Mouse (Mus musculus) E14TG2a.4 (cell line): ENCODE data around the gene Tsr3.

Source experiments
- CTCF ChIP-seq: conservative IDR thresholded peaks from 2 replicates; pipeline ENCODE4 v1.5.1; 2014; ENCODE audit warnings: low read length
- NANOG ChIP-seq: IDR thresholded peaks from 2 replicates; pipeline ENCODE4 v1.6.1; 2014; ENCODE audit warnings: borderline replicate concordance, low read length, mixed read lengths
- POU5F1 ChIP-seq: IDR thresholded peaks from 2 replicates; pipeline ENCODE4 v1.6.1; 2014; ENCODE audit warnings: low read length, borderline replicate concordance

DNA sequence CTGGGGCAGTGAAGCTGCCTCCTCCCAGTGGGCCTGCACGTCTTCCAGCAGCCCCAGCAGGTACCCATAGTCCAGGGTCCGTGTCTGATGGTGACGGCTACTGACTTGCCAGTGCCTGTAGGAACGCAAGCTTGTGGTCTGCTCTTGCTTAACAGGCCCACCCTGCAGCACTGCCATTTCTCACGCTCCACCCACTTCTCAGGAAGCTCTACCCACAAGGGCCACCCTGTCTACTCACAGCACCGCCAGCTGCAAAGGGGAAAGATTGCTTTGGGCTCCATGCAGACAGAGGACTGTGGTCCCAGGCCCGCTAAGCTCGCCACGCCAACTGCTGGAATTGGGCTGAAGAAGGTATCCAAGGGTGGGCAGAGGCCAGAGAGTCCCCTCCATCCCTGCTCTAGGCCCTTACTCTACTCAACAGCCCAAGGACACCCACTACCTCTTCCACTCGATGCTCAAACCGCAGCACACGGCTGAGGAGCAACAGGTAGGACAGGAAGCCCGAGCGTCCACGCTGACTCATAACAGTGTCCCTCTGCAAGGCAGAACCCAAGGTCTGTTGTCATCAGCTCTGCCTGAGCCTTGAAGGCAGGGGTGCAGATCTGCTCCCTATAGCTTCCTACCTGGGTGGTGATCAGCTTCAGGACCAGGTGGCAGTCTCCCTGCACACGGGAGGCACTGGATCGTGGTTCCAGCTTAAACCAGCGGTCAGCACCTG, 8.2 kb downstream of the Tsr3 start:
- no peak for TF ChIP-seq CTCF
- no peak for TF ChIP-seq POU5F1
- no peak for TF ChIP-seq NANOG
